Mouse (Mus musculus) ovary, adult 18-20 months (tissue): ENCODE data around the gene Trex2.
A peak's percentile ranks its signal among the peaks of the same experiment; 100 is the strongest.

Experiments
- DNase-seq: peaks from one replicate; pipeline ENCODE4 v3.0.0; 2022; ENCODE audit warnings: low spot score, mixed read lengths

Gene Trex2

DNA sequence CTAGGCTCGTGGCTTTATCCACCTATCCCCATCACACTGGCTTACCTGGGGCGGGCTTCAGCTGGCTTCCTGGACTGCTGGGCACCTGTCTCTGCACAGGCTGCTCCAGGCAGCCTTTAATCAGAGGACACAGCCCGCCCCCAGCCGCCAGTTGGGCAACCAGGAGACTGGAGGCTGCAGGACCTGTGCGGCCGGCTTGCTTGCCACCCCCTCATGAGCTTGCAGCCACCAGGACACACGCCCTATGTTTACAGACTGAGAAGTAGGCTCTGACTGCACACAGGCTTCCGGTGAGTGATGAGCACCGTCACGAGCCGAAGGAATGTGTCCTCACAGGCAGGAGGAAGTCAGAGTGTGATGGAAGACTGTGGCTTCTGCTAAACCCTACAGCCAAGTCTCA lies at the start of gene Trex2:
Trex2 (minus strand) TSS at position 93 of the 400 bp plus-strand sequence.
- DNase-seq, result no peak

DNA sequence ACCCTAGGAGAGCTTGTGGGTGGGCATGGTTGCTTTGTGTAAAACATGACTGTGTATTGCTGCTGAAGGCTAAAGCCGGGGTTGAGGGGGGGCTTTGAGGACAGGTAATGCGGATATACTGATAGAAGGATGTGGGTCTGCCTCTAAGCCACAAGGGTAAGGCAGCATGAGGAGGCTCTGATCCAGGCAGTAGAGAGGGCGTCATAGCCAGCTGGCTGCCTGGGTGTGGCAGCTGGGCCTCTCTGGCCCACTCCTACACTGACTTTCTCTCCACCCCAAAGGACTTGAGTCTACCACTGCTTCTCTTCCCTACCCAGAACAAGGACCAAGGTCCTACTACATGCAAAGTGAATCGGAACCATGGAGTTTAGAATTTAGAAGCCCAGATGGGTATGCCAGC lies 49.7 kb upstream of the Trex2 start:
- no peak for DNase-seq

DNA sequence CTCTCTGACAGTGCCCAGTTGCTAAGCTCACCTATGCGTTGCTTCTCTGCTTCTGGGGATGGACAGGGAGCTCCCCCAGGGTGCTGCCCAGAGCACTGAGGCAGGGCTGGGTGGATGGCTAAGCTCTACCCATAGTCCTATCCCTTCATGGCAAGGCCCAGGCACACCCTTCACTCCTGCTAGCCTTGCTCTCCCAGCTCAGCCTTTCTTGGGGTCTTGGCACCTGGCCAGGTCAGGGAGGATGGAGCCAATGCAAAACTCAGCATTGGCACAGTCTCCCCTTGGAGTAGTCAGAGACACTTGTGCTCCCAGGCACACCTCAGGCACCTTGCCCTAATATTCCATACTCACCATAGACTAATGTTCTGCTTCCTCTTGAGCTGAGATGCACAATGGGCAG lies 48.9 kb upstream of the Trex2 start:
- DNase-seq, result no peak

DNA sequence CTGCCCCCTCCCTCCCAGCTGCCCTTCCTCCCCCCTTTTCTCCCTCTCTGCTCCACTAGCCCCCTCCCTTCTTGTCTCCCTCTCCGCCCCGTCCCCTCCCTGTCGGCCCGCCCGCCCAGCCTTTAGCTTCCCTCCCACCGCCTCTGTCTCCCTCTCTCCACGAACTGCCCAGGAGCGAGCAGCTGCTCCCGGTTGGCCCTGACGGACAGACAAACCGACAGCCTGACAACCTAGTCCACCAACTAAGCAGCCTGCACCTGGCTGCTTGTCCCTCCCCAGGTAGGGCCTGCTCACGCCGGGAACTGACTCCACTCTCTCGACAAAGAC lies 48.3 kb upstream of the Trex2 start, which contains the start of gene Bgn:
Bgn (plus strand) TSS at position 119 of the 327 bp plus-strand sequence.
- DNase-seq, result no peak

DNA sequence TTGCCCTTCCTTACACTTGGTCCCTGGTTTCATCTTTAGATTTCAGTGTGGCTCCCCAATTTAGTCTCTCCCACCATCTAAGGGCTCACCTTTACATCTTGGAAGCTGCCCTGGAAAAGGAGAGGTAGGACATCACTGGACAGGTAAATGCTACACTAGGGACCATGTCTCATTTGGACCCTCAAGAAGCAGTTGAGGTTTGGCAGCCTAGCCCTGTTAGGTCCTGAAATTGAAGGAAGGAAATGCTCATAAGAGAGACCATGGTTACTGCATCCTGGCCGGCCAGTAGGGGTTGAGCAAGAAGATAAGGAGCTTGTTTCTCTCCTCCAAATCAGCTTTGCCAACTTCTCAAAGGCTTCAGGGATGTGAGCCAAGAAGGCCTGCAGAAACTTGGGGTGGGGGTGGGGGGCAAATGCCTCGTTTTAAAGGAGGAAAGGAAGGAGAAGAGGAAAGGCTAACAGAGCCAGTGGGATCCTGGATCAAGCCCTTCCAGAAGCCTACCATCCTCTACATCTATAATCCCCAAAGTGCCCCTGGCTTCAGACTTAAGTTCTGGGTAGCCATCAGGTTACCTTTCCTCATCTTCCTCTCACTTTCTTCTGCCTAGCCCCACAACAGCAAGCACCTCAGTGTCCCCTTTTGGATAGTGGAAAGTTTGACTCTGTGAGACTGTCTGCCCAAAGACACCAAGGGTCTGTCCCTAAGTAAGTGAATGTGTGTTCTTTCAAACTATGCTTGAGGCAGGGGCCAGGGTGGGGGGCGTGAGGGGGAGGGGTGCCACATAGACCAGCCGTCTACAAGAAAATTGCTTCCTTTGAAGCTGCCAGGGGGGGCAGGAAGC lies 47.7 kb upstream of the Trex2 start:
- no peak for DNase-seq

DNA sequence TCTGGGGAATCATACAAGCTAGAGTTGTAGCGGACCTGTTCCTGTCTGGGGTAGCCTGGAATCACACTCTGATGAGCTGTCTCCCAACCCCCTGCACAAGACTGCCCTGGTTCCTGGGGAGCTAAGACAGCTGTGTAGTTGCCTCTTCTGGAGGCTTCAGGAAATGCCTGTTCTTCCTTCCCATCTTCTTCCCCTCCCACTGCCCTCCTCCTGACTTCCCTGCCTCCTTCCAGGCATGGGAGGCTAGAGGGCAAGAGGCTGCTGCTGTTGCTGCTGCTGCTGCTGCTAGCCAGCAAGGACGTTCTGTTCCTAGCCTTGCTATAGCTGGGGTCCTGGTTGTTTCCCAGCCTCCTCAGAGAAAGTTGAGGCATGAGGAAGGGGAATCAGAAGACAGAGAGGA lies 45.2 kb upstream of the Trex2 start:
- DNase-seq, result no peak

DNA sequence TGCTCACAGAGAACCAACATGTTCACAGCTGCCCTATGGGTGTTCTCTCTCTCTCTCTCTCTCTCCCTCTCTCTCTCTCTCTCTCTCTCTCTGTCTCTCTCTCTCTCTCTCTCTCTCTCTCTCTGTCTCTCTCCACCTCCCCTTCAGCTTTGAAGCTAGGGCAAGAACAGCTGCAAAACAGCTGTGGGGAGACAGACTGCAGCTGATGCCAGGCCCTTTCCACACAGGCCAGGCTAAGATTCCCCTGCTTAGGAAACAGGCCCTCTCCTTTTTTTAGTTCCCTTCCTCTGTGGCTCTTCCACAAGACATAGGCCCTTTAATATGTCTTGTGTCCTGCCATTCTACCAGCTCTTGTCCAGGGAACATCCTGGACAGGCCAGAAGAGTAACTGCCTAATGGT lies 44.5 kb upstream of the Trex2 start:
- no peak for DNase-seq

DNA sequence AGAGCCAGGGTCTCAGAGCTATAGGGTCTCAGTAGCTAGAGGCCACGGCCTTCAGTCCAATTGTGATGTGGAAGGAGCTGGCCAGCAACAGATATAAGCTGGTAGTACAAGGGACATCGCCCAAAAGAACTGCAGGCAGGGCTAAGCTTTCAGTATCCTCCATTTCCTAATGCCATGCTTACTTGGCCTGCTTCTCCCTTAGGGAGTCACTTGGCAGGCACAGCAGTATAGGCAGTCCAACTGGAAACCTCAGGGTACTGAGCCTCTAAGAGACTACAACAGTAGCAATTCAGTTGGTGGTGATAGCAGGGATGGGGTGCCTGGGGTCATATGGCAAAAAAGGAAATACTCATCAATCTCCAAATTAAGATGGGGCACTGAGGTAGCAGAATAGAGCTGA lies 42.4 kb upstream of the Trex2 start:
- DNase-seq, result no peak

DNA sequence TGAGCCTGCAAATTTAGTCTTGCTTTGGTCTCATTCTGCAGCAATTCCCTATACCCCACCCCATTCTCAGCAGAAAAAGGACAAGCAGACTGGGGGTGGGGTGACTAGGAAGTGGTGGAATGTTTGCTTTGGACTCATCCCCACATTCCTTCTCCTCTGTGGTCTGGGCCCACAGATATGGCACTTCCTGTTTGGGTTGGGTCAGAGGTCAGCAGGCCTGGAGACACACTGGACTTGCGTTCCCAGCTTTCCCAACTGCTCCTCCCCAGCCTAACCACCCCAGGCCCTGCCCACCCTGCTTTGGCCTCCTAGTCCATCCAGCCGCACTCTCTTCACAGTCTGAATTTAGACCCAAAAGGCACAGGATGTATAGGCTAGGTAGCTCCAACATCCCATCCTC lies 41.5 kb upstream of the Trex2 start:
- no peak for DNase-seq

DNA sequence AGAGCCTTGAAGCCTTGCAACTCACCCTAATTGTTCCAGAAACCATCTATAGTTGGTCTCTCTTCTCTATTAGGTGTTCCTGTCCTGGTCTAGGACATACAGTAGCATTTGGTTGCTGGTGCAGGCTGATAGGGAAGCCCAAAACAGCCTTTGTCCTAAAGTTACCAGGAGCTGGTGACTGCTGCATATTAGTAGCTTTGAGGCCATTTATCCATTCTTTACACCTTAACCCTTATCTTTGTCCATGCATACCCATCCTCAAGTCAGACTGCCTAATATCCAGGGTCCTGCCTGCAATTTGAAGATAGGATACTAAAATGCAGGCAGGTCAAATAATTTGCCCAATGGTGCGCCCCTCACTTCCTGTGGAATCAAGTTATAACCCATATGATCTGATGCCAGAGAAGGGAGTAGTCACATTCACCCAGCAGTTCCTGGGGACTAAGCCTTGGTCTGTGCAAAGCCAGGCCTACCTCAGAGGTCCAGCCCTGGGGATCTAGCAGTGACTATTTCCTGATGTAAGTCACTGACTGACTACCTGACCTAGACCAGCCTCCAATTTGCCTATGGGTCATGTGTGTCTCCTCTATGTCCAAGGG lies 40.6 kb upstream of the Trex2 start:
- DNase-seq, result no peak

DNA sequence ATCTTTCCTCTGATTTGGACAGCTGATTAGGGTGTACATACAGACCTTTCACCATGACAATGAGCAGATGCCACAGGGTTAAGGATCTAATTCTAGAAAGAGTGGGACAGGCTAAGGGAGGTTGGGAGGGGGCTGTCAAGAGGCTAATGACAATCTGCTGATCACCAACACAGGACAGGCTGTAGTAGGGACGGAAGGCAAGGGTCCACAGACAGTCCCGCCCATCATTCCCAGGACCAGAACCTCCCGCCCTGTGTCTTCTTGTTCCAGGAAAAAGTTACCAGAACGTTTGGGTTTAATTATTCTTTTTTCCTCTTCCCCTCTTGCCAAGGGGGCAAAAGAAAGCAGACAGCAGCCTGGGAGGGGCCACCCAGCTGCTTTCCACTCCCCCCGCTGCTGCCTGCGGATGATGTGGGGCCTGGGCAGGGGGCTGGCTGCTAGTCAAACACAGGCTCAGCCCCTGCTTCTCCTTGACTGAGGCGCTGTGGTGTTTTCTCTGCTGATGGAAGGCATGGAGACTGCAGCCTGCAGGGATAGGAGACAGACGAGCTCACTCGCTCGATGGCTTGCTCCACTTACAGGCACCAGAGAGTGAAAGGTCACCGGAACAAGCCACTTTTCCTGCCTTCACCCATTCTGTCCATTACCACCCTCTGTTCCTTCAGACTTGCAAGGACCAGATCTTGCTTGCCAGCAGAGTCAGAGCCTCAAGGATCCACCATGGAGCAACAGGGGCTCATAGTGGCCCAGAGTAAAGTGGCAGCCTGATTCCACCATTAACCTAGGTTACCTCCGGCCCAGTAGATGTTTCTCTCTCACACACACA lies 39.4 kb upstream of the Trex2 start:
- DNase-seq, result no peak

DNA sequence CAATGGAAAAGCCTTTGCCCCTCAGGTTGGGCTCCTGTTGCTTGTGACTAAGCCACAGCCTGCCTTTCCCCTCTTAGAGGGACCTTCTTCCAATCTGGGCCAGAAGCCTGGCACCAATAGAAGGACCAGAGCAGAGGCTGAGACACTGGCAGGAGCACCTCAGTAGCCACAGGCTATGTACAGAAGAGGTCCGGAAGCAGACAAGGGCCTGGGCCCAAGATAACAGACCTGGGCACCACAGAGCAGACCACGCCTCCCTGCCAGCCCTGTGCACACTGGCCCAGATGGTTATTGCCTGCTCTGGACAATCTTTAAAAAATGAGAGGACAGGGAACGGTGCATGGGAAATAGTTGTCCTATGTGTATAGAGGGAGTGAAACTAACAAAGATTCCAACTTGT lies 36.6 kb upstream of the Trex2 start:
- DNase-seq, result no peak

DNA sequence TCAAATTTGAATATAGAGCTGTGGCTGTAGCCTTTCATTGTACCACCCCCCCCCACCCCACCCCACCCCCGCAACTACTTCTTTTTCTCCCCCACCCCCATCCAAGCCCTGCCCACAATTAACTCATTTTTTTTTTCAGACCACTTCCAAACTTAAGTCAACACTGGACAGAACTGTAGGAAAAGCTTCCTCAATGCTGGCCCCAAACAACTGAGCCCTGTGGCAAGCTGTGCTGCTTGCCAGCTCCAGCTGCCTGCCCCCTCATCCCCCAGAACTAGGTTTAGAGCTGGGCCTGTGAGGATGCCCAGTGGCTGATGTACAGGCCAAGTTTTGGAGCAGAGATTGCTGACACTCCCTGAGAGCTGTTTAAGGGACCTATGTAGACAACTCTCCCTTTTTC lies 33.6 kb upstream of the Trex2 start:
- DNase-seq, result no peak

DNA sequence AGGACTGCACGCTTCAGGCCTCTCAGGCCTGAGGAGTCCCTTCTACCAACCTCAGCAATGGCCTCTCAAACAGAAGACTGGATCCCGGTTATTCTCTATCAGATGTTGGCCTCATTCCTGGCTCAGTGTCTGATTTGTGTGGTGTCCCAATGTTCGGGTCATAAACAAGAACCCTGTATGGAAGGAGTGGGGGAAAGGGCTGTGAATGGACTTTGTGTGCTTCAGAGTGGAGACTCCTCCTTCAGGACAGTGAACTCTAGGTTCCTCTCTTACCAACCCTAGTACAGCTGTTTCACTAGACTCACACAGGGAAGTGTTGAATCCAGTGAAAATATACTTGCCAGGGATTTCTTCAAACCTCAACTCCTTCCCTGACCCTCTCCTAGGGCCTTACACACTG lies 33.2 kb upstream of the Trex2 start:
- no peak for DNase-seq

DNA sequence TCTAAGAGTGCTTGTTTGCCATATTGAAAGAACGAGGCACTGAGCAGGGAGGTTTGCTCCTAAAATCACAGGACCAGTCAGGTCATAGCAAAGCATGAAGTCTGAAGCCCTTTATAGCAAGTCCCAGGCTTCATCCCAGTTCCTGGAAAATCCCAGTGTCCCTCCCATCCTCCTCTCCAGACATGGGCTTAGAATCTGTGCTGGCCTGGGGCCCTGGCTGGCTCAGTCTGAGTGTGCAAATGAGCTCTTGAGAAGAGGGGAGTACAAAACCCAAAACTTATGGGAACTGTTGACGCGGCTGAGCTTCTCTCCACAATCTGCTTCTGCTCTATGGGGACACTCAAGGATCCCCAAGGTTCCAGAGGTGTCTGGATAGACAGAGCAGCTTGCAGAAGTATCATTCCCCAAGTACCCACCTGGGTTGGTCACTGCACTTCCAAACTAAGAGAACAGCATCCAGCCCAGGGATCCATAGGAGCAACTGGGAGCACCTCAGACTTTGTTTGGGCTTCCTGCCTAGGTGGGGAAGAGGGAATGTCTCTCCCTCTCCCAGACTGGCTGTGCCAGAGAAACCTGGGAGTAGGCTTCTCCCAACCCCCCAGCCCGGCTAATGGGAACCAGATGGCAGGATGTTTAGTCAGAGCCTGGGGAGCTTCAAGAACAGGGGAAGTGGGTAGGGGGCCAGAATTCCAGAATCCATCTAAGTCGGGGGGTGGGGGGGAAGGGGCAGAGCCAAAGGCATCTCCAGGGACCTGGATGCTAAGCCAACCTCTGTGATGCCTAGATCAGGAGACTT lies 32.5 kb upstream of the Trex2 start:
- no peak for DNase-seq

DNA sequence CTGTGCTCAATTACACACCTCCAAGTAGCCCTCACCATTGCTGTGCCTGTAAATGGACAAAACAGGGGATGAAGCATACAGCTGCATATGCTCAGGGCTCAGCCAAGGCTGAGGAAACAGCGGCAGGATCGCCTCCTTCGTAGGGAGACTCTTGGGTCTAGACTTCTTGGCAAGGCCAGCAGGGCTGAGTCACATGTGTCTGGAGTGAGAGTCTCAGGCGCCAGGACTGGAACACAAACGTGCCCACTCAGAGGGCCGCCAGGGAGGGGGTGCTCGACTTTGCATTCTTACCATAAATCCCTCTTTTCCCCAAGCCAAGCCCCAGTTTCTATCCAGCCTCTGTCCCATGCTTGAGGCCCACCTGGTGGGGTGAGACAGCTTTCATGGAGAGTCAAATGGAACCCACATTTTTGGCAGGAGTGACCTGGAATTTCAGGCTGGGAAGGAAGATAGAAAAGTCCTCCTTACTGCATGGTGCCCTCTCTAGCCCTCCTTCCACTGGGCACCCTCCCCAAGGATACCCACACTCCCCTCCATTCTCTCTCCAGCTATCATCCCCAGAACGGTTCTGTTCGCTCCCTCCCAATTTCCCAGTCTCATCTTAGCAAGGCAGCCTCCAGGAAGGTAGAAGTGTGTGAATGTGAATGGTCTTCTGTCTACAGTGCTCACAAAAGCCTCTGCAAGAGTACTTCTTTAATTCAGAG lies 30.5 kb upstream of the Trex2 start:
- peak; percentile 56 for DNase-seq

DNA sequence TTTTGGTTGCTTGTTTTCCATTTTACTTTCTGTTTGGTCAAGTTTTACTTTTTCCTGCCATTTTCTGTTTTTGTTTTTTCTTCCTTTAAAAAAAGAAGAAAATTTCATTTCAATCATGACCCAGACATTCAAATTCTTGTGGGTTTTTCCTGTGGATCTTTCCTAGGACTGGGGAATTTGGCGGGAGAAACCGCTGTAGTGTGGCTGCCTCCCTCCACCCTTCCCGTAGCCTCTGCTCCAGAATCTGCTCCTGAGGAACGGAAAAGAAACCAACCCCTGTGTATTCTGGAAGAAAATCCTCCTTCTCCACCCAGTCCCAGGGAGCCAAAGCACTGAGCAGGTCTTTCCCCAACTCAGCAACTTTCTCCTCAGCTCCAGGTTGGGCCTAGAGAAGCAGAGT lies 25.6 kb upstream of the Trex2 start:
- DNase-seq, result no peak

DNA sequence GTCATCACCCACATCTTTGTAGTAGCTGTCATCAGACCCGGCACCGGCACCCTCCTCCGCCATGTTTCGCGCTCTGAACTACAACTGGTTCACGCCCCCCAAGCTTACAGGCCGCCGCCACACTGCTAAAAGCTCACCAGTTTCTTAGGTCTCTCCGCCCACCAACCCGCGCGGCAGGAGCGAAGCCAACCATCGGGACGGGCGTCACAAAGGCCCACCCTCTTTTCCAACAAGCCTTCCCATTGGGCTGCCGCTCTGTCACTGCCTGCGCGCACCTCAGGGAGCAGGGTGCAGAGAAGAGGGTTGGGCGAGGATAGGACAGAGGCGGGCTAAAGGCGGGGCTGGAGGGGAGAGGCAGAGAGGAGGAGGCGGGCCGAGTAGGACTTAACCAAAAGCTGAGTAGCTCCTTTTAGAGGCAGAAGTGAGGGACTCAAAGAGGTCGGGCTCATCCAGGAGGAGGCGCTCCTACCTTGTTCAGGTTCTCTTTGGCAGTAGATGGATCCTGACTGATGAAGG lies 23.8 kb upstream of the Trex2 start, which contains the start of gene Haus7:
Haus7 (minus strand) TSS at position 168 of the 516 bp plus-strand sequence.
- DNase-seq, result peak; percentile 94

DNA sequence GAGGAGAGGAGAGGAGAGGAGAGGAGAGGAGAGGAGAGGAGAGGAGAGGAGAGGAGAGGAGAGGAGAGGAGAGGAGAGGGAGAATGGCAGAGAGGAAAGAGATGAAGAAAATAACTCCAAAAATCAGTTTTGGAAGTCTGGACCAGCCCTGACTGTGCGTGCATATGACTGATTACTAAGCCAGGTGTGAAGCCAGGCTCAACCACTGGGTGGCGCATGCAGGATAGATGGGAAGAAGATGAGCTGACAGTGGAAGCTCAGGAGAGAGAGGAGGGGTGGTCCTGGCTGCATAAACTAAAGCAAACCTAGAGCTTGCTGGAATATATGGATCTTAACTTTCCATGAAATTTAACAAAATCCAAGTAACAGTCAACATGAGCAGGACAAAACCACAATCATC lies 16.8 kb upstream of the Trex2 start:
- DNase-seq, result no peak

DNA sequence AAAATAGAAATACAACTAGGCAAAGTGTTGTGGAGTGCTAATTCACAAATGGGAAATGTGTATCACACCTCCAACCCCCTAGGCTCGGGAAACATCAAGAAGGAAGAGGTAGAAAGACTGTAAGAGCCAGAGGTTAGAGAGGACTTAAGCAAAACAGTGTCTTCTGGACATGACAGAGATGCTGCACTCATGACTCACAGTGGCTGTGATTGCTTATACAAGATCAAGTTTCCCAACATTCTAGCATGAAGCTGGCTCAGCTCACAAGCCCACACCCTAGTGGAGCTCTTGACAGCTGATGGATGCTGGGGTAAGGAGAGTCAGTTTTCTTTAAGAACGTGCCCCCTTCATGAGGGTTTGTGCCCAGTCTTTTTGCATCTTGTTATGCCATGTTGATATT lies 6.3 kb upstream of the Trex2 start:
- no peak for DNase-seq

DNA sequence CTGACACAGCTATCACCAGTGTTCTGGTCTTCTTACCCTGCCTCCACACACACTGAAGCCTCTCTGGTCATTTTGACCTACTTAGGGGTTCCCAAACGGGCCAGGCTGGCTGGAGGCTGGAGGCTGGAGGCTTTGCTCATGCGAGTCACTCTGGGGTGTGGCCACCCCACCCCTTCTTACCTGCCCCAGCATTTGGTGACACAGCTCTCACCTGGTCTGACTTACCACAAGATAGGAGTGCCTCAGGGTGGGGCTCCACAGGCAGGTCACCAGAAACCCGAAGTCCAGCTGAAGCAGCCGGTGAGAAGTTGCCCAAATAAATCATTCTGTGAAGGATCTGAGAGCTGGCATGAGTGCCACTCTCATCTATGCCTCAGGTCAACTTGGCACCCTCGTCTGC lies 2.3 kb downstream of the Trex2 start:
- no peak for DNase-seq
